Mouse (Mus musculus): ENCODE measurements around the gene Pgghg.

The Pgghg gene

DNA sequence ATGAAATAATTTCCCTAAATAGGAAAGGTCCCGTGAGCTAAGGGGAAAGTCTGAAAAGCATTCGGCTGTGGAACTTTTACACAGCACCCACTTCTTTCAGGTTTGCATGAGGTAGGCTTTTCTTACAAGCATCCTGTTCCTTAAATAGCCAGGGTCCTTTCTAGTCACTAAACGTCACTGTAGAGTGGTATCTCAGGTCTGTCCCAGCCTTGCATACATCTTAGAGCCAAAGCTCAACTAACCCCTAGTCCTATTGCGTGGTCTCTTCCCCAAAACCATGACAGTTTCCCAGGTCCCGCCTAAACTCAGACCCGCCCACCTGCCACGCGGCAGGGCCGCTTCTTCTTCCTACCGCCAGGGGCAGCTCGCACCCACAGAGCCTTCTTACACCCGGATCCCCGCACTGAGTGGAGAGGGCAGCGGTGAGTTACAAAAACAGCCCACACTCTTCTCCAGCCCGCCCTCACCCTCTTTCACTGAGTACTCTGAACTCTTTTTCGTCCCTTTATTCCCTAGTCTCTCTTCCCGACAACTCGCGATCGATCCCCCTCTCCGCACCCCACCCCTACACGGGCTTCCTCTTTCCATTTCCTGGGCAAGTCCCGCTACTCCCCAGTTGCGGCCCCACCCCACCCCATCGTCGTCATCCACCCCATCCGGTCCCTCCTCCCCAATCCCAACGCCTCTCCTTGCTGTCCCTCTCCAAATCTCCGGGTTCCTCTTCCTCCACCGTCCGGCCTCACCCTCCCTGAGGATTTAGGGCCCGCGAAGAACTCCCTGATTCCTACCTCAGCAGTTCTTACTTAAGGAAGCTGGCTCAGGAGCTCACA is at the start of gene Pgghg:
Gene Pgghg, plus strand, starts transcription at position 170 of the 830 bp plus-strand sequence.
- peak; percentile 82 to 84 for DNase-seq

- no peak for DNase-seq
Observed at GRCm38 (mm10) chr7:140894031-140894430, 47.2 kb upstream of the Pgghg start.

DNA sequence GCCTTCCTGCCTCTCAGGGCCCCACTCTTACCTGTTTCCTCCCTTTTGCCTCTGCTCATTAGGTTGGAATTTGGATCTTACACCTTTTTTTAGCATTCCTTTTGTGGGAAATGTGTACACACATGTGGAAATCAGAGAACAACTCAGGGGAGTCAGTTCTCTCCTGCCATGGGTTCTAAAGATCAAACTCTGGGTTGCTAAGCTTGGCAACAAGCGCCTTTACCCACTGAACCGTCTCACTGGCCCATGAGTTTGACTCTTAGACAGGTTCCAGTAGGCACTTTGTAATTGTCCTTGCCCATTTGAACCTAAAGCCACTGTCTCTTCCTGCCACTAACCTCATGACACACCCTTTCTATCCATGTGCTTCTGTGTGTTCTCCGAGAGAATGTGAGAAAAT is 46.6 kb upstream of the Pgghg start:
- no peak for DNase-seq

DNA sequence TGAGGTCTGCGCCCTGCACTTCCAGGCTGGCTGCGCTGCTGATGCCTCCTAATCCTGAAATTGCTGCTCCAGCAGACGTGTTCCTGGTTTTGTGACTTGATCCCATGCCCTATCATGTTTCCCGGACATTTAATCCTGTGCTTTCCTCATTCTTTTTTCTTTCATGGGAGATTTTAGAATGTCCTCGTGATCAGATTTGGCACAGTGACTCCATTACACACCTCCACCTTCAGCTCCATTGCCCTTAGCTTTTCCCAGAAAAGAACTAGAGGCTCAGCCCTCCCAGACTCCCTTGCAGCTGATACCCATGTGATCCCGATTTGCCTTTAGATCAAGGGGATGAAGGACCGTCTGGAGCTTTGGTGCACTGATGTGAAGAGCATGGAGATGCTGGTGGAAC is 43.3 kb upstream of the Pgghg start:
- DNase-seq: no peak

- no peak for DNase-seq
Observed at GRCm38 (mm10) chr7:140899121-140899520, 42.1 kb upstream of the Pgghg start.

- DNase-seq: no peak
Observed at GRCm38 (mm10) chr7:140900220-140900619, 41.0 kb upstream of the Pgghg start, which contains the start of gene Cox8b. Cox8b (minus strand) TSS chr7:140900446.

DNA sequence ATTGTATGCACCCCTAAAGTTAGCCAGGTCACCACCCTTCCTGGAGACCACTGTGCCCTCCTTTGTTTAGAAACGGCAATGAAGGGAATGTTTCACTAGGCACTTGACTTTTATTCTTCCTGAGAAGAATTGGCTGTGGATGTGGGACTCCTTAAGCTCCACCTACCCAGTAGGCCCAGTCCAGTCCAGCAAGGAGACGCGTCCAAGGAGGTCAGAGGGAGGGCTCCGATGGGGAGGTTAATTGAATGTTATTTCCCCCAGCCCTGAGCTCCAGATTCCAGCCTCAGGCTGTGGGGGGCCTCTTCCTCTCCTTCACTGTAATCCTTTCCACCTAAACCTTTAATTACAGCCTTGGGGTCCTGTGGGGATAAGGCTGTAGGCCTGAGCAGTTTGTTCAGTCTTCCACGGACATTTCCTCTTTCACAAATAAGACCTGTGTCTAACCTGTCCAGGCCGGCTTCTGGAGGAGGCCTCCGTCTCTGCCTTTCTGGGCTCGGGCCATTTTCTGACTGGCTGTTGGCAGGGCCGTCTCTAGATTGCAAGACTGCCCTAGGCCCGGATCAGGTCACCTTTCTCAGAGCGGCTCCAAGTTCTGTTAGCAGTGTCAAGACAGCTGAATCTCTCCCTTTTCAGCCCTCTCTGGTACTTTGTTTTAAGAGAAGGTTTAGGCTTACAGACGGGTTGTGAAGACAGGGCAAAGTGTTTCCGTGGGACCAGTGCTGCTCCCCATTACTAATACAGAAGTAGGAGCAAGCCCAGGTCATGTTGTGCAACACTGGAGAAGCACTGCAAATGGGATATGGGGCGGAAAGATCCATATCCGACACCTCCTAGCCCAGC is 38.9 kb upstream of the Pgghg start:
- no peak for DNase-seq

DNA sequence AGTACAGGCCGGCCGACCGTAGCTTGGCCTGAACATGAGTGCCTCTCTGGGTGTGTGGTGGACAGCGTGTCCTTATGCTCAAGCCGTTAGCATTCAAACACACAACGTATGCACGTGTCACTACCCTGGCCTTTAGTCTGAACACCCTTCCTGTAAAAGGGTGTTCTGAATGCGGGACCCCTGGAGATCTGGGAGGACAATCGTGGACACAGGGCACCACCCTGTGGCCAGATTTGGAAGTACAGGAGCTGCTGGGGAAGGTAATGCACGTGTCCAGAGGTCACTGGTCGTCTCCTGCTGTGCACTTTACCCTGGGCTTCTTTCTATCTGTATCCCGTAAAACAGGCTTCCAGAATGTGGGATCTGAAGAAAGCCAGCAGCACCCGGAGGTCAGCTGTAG is 38.0 kb upstream of the Pgghg start:
- DNase-seq: peak; percentile 87 to 88

DNA sequence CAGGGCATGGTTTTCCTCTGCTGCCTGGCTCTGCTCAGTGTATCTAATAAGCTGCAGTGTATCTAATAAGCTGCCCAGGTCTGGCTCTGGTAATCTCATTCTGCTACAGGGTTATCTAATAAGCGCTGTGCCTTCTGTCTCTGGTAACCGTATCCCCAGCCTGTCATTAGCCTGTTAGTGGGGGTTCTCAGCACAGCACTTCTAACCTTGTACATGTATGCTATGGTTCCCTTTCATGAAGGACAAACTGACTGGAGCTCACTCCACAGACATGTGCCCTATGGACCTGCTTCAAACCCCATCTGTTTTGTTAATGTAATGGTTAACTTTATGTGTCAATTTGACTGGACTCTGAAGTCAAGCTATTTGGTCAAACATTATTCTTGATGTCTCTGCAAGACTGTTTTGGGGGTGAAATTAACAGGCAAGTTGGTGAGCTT is 35.5 kb upstream of the Pgghg start:
- no peak for DNase-seq

DNA sequence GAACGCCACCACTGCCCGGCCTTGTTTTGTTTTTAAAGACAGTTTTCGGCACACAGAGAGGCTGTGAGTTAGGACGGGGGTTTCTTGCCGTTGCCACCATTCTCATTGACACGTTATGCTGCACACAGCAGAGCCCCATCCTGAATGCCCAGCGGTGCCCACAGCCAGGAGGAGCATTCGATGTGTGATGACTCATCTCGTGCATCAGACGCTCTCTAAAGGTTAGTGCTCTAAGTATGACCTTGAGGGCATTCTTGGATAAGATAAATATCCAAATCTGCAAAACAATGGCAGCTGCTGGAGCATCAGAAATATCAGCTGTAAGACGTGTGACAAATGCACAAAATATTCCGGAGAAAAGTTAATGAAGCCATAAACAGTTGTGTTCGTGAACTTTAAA is 34.1 kb upstream of the Pgghg start:
- no peak for DNase-seq

DNA sequence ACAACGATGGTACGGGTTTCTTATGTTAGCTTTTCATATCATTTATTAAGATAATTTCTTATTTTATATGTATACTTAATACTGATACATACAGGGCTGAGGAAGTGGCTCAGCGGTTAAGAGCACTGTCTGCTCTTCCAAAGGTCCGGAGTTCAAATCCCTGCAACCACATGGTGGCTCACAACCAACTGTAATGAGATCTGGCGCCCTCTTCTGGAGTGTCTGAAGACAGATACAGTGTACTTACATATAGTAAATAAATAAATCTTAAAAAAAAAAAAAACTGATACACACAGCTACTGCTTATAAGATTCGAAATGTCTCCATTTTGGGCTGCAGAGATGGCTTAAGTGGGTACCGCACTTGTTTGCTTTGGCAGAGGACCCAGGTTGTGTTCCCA is 33.5 kb upstream of the Pgghg start:
- DNase-seq: peak; percentile 21 to 28

DNA sequence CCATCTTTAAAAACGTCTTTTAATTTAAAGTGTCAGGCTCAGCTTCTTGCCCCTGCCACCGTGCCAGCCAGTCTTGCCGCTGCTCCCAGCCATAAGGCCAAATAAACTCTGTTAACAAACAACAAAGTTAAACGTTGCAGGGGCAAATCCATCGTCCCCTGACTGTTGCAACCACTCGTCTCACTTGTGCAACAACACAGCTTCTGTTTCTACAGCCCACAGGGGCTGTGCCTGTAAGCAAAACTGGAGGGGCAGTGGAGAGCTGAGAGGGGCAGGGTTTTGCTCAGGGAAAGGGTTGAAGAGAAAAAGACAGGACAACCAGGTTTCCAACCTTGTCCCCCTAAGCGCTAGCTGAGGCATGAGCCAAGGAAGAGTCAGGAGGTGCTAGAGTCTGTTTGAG is 33.0 kb upstream of the Pgghg start:
- no peak for DNase-seq

DNA sequence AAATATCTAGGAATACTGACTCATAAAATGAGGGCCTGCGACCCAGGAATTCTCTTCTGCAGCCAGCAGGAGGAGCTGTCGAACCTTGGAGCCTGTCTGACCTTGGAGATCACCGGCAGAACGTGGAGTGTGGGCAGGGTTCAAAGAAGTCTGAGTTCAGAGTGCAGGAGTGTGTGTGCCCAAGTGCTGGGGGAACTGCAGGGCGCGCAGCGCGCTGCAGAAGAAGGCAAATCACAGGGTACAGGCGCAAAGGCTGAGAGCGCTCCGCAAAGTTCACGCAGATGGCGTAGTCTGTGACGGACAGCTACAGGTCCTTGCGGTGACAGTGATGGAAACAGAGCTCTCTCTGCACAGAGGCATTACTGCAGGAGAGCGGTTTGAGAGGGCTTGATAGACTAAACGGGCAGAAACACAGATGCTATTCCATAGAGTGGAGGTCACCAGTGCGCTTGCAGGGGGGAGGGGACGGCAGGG is 32.5 kb upstream of the Pgghg start:
- DNase-seq: peak; percentile 73 to 76

- DNase-seq: no peak
Observed at GRCm38 (mm10) chr7:140912293-140912692, 28.9 kb upstream of the Pgghg start.

GRCm38 (mm10) chr7:140912846-140913482 is 28.2 kb upstream of the Pgghg start:
- DNase-seq: no peak

DNA sequence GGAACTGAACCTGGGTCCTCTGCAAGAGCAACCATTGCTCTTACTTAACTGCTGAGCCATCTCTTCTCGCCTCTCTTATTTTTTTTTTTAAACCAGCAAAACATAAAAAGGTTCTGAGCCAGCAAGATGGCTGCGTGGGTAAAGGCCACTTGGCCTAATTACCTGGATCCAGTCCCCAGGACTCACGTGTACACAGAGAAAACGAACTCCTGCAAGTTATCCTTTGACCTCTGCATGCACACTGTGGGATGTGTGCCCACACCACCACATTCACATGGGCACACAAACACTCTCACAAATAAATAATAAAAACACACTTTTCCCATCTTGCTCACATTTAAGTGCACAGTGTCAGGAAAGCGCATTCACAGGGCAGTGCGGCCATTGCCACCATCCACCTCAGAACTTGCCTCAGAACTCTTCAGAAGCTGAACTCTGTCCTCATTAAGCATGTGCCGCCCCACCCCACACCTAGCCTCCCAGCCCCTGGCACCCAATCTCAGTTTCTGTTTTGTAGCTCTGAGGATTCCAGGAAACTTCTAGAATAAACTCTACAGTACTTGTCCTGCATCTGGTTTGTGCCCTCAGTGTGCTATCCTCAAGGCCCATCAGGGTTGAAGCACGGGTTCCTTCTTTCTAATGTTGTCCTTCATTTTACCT is 27.0 kb upstream of the Pgghg start:
- no peak for DNase-seq

DNA sequence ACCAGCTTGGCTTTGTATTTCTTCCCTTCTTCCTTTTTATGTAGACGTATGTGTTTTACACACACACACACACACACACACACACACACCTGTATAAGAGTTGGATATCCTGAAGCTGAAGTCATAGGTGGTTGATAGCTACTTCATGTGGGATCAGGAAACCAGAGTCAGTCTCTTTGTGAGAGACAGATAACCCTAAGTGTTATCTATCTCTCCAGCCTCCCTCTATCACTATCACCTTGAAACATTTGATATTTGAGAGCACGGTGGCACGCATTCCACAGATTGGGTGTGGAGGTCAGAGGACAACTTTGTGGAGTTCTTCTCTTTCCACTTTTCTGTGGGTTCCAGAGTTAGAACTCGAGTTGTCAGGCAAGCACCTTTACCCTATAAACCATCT is 21.3 kb upstream of the Pgghg start:
- DNase-seq: no peak

DNA sequence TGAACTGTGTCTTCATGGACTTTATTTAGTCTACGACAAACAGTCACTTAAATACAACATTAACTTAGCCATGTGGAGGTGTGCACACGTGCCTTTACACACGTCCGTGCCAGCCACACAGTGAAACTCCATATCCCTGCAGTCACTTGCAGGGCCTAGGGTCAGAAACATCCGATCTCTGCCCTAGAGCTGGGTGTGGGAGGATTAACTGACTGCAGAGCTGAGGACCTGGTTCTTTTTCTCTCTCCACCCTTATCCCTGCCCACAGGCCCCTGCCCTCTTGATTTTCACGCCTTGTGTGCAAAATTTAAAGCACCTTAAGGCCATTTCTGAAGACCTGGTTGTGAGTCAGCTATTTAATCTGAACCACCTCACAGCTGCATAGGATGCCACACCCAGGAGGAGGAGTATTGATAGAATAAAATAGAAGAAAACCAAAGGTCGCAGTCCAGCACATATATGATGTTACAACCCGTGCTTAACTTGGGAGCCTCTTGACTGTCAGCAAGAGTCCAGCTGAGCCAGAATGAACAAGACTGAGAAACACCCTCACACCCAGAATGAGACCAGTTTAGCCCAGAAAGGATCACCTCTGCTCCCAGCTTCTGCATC is 20.7 kb upstream of the Pgghg start, which contains the start of gene Nlrp6:
Gene Nlrp6, plus strand, starts transcription at position 485 of the 612 bp plus-strand sequence.
- no peak for DNase-seq

DNA sequence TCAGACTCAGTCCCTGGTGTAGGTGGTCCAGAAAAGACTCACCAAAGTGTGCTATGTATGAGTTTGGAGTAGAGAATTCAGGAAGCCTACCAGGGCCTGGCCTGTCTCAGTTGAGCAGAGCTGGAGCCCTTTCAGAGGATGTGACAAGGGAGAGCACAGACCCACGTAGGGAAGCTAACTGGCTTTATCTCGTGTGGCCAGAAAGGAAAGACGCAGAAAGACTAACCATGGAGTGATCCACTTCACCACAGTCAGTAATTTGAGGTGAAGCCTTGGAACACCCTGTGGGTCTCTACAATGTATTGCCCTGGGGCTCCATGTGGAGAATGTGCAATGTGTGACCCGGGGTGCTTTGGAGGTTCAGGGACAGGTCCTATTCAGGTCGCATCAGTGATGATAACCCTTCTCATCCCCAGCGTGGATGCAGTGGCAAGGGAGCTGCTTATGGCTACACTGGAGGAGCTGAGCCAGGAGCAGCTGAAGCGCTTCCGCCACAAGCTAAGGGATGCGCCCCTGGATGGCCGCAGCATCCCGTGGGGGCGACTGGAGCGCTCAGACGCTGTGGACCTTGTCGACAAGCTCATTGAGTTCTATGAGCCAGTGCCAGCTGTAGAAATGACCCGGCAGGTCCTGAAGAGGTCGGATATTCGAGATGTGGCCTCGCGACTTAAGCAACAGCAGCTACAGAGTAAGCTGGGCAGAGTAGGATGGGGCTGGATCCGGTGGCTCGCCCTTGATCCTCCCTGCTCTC is 19.8 kb upstream of the Pgghg start:
- DNase-seq: no peak

GRCm38 (mm10) chr7:140922398-140923069 is 18.7 kb upstream of the Pgghg start:
- peak in 1 of 2 experiments; percentile 31 for DNase-seq
